Mouse (Mus musculus) liver (tissue): ENCODE measurements around the gene Pax4.

Experiments
- DNase-seq: peaks from one replicate; pipeline ENCODE4 v3.0.0-alpha.2; 2020; ENCODE audit warnings: mixed read lengths

Pax4 gene

GRCm38 (mm10) chr6:28449253-28449652, at the start of gene Pax4:
Pax4 (minus strand) TSS chr6:28449353.
- DNase-seq: no peak

DNA sequence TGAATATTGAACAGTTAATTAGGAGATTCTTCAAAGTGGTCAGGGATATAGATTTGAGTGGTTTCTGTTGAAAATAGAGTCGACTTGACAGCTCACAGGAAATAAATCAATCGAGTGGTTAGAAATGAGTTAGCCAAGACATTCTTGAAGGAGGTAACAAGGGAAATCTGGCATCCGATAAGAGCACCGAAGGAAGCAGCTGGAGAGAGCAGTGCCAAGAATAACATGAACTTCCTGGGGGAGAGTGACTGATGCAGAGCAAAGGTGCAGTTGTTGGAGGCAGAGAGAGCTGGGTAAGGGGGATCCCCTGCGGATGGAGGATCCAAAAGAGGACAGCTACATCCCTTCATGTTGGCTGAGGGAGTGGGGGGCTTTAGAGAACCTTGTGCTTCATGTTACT, 48.7 kb upstream of the Pax4 start:
- DNase-seq: no peak

DNA sequence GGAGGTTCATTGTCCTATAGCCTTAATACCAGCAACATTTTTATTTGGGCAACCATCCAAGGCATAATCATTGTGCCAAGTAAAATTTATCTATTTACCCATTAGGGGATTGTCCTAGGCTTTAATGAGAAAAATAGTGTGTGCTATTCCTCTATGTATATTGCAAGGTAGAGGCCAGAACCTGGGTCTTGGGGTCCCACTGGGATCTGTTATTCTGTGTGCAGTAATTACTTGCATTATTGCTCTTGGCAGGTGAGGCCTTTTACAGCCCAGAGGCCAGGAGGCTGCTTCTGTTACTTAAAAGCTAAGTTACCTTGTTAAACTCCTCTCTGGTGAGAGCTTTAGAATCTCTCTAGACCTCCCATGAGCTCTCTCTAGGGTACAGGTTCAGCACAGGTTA, 42.0 kb upstream of the Pax4 start:
- no peak for DNase-seq

- no peak for DNase-seq
These were observed 41.5 kb upstream of the Pax4 start for GRCm38 (mm10) chr6:28490612-28491011.

DNA sequence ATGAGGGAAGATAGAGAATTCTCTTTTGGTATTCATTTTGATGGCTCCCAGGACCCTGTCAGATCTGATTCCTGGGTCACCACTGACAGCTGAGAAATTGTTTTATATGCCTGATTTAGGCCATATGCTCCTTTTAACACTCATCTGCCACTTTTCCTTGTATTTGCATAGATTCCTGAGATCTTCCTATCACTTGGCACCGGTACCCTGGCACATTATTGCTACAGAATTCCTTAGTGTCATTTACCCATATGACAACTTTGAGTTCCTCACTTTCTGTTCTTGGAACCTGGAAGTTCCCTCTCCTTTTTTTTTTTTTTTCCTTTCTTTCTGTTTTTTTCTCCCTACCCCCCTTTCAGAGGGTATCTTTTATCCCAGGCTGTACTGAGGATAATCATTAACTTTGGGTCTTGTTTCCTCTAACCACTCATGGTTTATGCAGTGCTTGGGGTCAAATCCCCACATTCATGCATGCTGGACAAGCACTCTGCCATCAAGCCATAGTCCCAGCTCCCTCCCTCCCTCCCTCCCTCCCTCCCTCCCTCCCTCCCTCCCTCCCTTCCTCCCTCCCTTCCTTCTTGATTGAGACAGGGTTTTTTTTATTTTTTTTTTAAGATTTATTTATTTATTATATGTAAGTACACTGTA, 39.2 kb upstream of the Pax4 start:
- DNase-seq: no peak

GRCm38 (mm10) chr6:28486905-28487304, 37.8 kb upstream of the Pax4 start:
- no peak for DNase-seq

- no peak for DNase-seq
These were observed 37.3 kb upstream of the Pax4 start for GRCm38 (mm10) chr6:28486471-28486870.

- DNase-seq: no peak
These were observed 36.9 kb upstream of the Pax4 start for GRCm38 (mm10) chr6:28486008-28486407.

DNA sequence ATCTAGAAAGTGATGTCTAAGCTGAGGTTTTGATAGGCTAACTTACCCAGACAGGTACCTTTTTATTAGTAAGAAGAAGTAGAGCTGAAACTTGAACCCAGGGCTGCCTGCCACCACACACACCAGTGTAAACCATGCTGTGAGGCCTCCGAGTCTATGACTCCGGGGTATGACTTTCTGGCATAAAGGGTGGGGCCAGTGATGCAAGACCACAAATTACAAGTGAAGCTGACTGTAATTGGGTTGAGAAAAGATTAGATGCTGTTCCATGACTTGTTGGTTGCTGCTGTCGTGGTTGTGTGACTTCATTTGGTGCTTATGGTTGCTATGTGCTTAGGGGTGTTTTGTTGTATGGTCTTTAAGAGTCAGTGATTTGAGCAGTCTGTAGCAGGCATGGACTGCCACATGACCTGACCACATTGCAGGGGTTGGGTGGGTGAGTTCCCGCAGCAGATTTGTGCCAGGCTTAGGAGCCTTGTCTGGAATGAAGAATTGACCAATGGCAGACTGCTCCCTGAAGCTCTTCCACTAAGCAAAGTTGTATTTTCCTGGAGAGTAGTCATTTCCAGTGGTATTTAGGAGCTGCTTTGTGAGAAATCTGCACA, 33.7 kb upstream of the Pax4 start:
- DNase-seq: no peak

DNA sequence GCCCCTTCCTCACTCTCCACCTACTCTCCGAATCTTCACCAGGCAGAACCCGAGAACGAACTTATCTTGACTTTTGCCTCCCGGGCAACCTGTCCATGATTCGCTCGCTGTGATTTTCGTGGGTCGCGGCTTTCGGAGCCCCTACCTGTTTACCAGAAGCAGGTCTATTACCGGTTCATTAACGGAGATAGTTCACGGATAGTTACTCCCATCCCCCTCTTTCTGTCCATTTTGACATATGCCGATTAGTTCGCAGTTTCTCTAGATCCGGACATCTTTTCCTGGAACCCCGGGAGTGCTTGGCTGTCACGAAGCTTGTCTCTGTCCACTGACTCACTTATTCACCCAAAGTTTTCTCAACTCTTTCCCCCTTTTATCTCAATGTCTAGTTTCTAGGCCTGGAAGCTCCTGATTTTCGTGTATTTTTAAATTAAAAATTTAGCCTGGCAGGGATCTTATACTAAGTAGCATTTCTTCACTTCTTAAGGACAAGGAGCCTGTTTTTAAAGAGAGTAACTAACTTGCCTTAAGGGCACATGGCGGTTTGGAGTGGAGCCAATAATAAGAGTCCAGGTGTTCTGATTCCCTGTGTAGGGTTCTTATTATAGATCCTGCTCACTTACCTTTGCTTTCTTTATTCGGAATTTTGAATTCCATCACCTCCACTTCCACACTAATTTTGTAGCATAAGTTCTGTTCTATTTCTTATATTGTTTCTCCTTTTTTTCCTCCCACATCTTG, 31.8 kb upstream of the Pax4 start:
- no peak for DNase-seq

DNA sequence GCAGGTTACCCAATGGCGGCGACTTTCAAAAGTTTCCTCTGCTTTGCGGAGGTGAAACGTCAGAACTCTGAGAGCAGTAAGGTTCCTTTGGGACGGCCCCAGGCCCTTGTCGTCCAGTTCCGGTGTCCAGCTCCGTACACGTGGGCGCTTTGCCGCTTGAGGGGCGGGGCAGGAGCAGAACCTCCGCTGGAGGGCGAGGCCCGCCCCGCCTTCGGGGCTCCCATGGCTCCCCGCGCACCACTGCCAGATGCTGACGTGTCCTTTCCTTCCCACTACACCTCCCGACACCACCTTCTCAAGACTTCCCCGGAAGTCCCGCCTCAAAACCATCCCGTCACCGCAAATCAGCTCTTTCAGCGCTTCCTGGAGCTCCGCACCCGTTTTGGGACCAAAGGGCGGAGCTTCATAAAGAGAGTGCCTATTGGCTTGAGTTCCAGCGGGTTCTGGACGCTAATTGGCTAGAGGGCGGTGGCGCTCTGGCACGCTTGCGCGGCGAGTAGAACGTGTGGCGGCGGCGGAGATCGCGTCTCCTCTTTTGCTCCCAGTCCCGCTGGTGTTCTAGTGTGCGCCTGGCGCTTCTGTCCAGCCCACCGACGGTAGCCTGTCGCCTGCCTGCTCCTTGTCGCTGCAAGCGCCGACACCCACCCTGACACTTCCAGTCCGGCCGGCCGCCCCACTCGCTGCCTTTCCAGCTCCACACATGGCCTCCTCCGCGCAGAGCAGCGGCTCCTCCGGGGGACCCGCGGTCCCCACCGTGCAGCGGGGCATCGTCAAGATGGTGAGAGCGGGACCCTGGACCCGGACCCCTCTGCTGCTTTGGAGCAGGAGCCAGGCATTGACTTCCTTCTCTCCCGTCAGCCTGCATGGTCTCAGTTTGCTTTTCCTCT, 31.0 kb upstream of the Pax4 start:
- DNase-seq: peak; percentile 97

DNA sequence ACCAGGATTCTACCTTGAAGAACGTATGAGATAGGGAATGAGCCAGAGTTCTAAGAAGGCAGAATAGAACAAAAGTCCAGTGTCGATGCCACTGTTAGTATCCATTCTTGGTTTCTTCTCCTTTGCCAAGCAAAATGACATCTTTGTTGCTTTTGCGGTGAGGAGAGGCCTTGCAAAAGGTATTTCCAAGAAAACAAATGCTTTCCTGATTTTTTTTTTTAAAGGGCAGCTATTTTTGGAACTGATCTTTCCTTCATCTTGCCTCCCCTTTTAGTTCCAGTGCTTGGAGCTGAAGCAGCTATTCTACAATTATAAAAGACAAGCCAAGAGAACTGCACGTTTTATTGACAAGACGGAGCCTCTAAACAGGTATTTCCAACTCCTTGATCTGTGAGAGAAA, 25.7 kb upstream of the Pax4 start, which contains the start of gene Snd1:
TSS of gene Snd1 (plus strand) at position 301 of the 400 bp plus-strand sequence.
- no peak for DNase-seq

DNA sequence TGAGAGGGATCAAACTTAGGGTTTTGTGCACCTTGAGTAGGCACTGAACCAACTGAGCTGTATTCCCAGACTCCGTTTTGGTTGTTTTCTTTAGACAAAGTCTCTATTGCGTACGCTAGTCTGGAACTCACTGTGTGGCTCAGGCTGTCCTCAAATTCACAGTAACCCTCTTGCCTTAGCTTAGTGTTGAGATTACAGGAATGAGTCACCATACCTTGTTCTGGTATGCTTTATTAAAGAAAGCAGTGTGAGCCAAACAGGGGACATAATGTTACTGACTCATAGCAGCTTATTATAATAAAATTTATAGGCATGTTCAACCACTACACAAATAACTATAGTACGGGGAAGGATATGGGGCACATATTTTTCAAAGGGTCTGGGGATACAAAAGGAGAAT, 25.1 kb upstream of the Pax4 start:
- DNase-seq: no peak

DNA sequence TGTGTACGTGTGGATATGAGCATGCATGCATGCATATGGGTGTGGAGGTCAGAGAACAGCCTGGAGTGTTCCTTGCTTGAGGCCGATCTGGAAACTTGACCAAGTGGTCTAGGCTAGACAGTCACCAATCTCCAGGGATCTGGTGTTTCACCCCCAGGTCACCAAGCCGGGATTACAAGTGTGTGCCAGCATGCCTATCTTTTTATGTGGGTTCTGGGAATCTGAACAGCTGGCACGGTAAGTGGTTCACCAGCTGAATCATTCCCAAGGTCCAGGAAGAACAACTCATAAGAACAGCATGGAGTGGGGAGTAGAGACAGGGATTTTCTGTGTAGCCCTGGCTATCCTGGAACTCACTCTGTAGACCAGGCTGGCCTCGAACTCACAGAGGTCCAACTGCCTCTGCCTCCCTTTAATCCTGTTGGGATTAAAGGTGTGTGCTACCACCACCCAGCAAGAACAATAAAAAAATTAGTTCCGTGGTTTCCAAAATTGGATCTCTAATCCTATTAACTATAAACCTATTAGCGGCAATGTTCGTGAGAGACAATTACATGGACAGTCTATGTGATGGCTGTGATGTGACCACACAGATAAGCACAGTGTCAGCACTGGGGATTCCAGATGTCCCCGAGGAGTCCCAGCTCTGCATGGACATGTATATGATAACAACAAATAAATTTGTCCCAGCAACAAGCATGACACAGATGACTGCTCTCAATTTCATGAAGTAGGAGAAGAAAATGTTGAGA, 22.3 kb upstream of the Pax4 start:
- no peak for DNase-seq

GRCm38 (mm10) chr6:28470621-28471020, 21.5 kb upstream of the Pax4 start:
- DNase-seq: no peak

- DNase-seq: no peak
These were observed 21.0 kb upstream of the Pax4 start for GRCm38 (mm10) chr6:28470017-28470602.

- no peak for DNase-seq
These were observed 15.5 kb upstream of the Pax4 start for GRCm38 (mm10) chr6:28464630-28465029.

- DNase-seq: peak; percentile 79
These were observed 11.4 kb upstream of the Pax4 start for GRCm38 (mm10) chr6:28460534-28460933.

- DNase-seq: peak; percentile 19
These were observed 10.1 kb upstream of the Pax4 start for GRCm38 (mm10) chr6:28459221-28459668.

DNA sequence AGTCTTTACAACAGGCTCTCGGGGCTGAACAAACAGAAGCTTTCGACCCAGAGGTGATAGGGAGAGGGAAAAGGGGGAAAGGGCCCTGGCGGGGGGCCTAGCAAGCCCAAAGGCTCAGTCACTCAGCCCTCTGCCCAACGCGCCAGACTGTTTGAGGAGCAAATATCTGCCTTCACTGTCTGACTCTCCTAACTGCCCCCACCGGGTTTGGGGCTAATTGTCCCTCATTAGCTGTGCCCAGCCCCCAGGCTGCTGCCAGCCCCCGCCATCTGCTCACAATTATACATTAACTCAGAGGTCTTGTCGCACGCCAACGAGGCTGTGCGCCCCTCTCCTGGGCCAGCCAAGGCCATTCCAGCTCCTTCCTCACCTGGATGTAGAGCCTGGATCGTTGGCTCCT, 1.8 kb upstream of the Pax4 start:
- no peak for DNase-seq

- no peak for DNase-seq
These were observed 1.3 kb upstream of the Pax4 start for GRCm38 (mm10) chr6:28450481-28450880.

- no peak for DNase-seq
These were observed 1.2 kb downstream of the Pax4 start for GRCm38 (mm10) chr6:28447937-28448336.
